Mouse (Mus musculus): ENCODE data around the gene Def6. TPM values are rescaled to one million over a fixed set of nuclear protein-coding genes. Genes with fewer than 3 reads are reported as not detected.

Gene Def6
- 2.7 and 3.5 TPM in 2 replicates for polyA plus RNA-seq (2014; fragmentation: Nextera tagmentation; extraction: Ambion mirVana)

GRCm38 (mm10) chr17:28207591-28208313 lies at the start of gene Def6:
Gene Def6 (plus strand): TSS chr17:28207778.
- peak; percentile 92 for ATAC-seq (ENCODE audit: low FRiP score, low TSS enrichment)
- 18% methylated on average over 26 of the region's 26 CpGs for WGBS
- H3K9ac ChIP-seq (ENCODE audit: low read depth, low read length): peak within 1 kb of the TSS; percentile 50
- peaks cover 17% of the 10 kb centered on the region for H3K36me3 ChIP-seq (ENCODE audit: control insufficient read depth, insufficient read depth, low read length)
- peak within 1 kb of the TSS; percentile 19 for H3K4me3 ChIP-seq (ENCODE audit: low read length)
- H3K4me2 ChIP-seq (replicated peaks; ENCODE audit: low read depth, low read length): peak within 1 kb of the TSS; percentile 43
- no peaks in the 10 kb centered on the region for H3K9me3 ChIP-seq (ENCODE audit: control insufficient read depth, low read length)
- peak within 1 kb of the TSS; percentile 84 for H3K27ac ChIP-seq (ENCODE audit: low read depth, low read length)
- H3K4me1 ChIP-seq (ENCODE audit: control insufficient read depth, insufficient read depth, low read length): peaks cover 16% of the 10 kb centered on the region
- H3K27me3 ChIP-seq (ENCODE audit: control insufficient read depth, insufficient read depth, low read length): no peaks in the 10 kb centered on the region

- Histone ChIP-seq H3K4me3 (ENCODE audit: low read length) (no peak overlapping the region), H3K27me3 (ENCODE audit: control insufficient read depth, insufficient read depth, low read length) (no peaks in the 10 kb centered on the region), H3K9me3 (ENCODE audit: control insufficient read depth, low read length) (no peaks in the 10 kb centered on the region), H3K4me1 (ENCODE audit: control insufficient read depth, insufficient read depth, low read length) (peaks cover 9% of the 10 kb centered on the region; the same call in 1 of the 2 replicates), H3K4me2 (replicated peaks; ENCODE audit: low read depth, low read length) (no peak overlapping the region), H3K9ac (ENCODE audit: low read depth, low read length) (no peak overlapping the region), H3K36me3 (ENCODE audit: control insufficient read depth, insufficient read depth, low read length) (peaks cover 39% of the 10 kb centered on the region; the same call in 1 of the 2 replicates), H3K27ac (ENCODE audit: low read depth, low read length) (no peak overlapping the region)
- WGBS: 18% methylated on average over 10 of the region's 10 CpGs
- no peak for ATAC-seq (ENCODE audit: low FRiP score, low TSS enrichment)
These were observed 47.2 kb upstream of the Def6 start for GRCm38 (mm10) chr17:28160361-28160760.

- 32% methylated on average over 11 of the region's 11 CpGs for WGBS
- Histone ChIP-seq H3K9ac (ENCODE audit: low read depth, low read length) (no peak overlapping the region), H3K4me2 (replicated peaks; ENCODE audit: low read depth, low read length) (no peak overlapping the region), H3K4me1 (ENCODE audit: control insufficient read depth, insufficient read depth, low read length) (peaks cover 9% of the 10 kb centered on the region; the same call in 1 of the 2 replicates), H3K27me3 (ENCODE audit: control insufficient read depth, insufficient read depth, low read length) (no peaks in the 10 kb centered on the region), H3K36me3 (ENCODE audit: control insufficient read depth, insufficient read depth, low read length) (peaks cover 43% of the 10 kb centered on the region; the same call in 1 of the 2 replicates), H3K4me3 (ENCODE audit: low read length) (no peak overlapping the region), H3K27ac (ENCODE audit: low read depth, low read length) (no peak overlapping the region), H3K9me3 (ENCODE audit: control insufficient read depth, low read length) (no peaks in the 10 kb centered on the region)
- no peak for ATAC-seq (ENCODE audit: low FRiP score, low TSS enrichment)
These were observed 46.2 kb upstream of the Def6 start for GRCm38 (mm10) chr17:28161310-28161881.

- H3K9me3 ChIP-seq (ENCODE audit: control insufficient read depth, low read length): no peaks in the 10 kb centered on the region
- H3K27ac ChIP-seq (ENCODE audit: low read depth, low read length): no peak overlapping the region
- H3K9ac ChIP-seq (ENCODE audit: low read depth, low read length): no peak overlapping the region
- H3K27me3 ChIP-seq (ENCODE audit: control insufficient read depth, insufficient read depth, low read length): no peaks in the 10 kb centered on the region
- peaks cover 52% of the 10 kb centered on the region; the same call in 1 of the 2 replicates for H3K36me3 ChIP-seq (ENCODE audit: control insufficient read depth, insufficient read depth, low read length)
- no peak overlapping the region for H3K4me3 ChIP-seq (ENCODE audit: low read length)
- peaks cover 9% of the 10 kb centered on the region; the same call in 1 of the 2 replicates for H3K4me1 ChIP-seq (ENCODE audit: control insufficient read depth, insufficient read depth, low read length)
- no peak overlapping the region for H3K4me2 ChIP-seq (replicated peaks; ENCODE audit: low read depth, low read length)
- ATAC-seq (ENCODE audit: low FRiP score, low TSS enrichment): peak; percentile 67
- 10% methylated on average over 6 of the region's 6 CpGs for WGBS
These were observed 43.9 kb upstream of the Def6 start for GRCm38 (mm10) chr17:28163666-28164065.

- no peak overlapping the region for H3K4me2 ChIP-seq (replicated peaks; ENCODE audit: low read depth, low read length)
- ATAC-seq (ENCODE audit: low FRiP score, low TSS enrichment): no peak
- peak overlapping the region; percentile 42; the same call in 1 of the 2 replicates for H3K27ac ChIP-seq (ENCODE audit: low read depth, low read length)
- no peak overlapping the region for H3K9ac ChIP-seq (ENCODE audit: low read depth, low read length)
- peaks cover 50% of the 10 kb centered on the region; the same call in 1 of the 2 replicates for H3K36me3 ChIP-seq (ENCODE audit: control insufficient read depth, insufficient read depth, low read length)
- H3K9me3 ChIP-seq (ENCODE audit: control insufficient read depth, low read length): no peaks in the 10 kb centered on the region
- no peak overlapping the region for H3K4me3 ChIP-seq (ENCODE audit: low read length)
- 63% methylated on average over 6 of the region's 6 CpGs for WGBS
- peaks cover 21% of the 10 kb centered on the region for H3K4me1 ChIP-seq (ENCODE audit: control insufficient read depth, insufficient read depth, low read length)
- H3K27me3 ChIP-seq (ENCODE audit: control insufficient read depth, insufficient read depth, low read length): no peaks in the 10 kb centered on the region
These were observed 36.9 kb upstream of the Def6 start for GRCm38 (mm10) chr17:28170460-28171305.

GRCm38 (mm10) chr17:28172690-28173089 lies 34.9 kb upstream of the Def6 start:
- peaks cover 32% of the 10 kb centered on the region; the same call in 1 of the 2 replicates for H3K36me3 ChIP-seq (ENCODE audit: control insufficient read depth, insufficient read depth, low read length)
- peak overlapping the region; percentile 44; the same call in 1 of the 2 replicates for H3K9ac ChIP-seq (ENCODE audit: low read depth, low read length)
- peaks cover 27% of the 10 kb centered on the region for H3K4me1 ChIP-seq (ENCODE audit: control insufficient read depth, insufficient read depth, low read length)
- no peaks in the 10 kb centered on the region for H3K9me3 ChIP-seq (ENCODE audit: control insufficient read depth, low read length)
- no peak for ATAC-seq (ENCODE audit: low FRiP score, low TSS enrichment)
- peak overlapping the region; percentile 39; the same call in 1 of the 2 replicates for H3K27ac ChIP-seq (ENCODE audit: low read depth, low read length)
- no peak overlapping the region for H3K4me3 ChIP-seq (ENCODE audit: low read length)
- 31% methylated on average over 9 of the region's 9 CpGs for WGBS
- no peak overlapping the region; the same call in 1 of the 2 replicates for H3K4me2 ChIP-seq (replicated peaks; ENCODE audit: low read depth, low read length)
- H3K27me3 ChIP-seq (ENCODE audit: control insufficient read depth, insufficient read depth, low read length): no peaks in the 10 kb centered on the region

GRCm38 (mm10) chr17:28176775-28177539 lies 30.6 kb upstream of the Def6 start, which contains the start of gene Zfp523:
Gene Zfp523 (plus strand): TSS chr17:28177129.
- Histone ChIP-seq H3K4me3 (ENCODE audit: low read length) (peak within 1 kb of the TSS; percentile 87), H3K9me3 (ENCODE audit: control insufficient read depth, low read length) (no peaks in the 10 kb centered on the region), H3K4me1 (ENCODE audit: control insufficient read depth, insufficient read depth, low read length) (peaks cover 29% of the 10 kb centered on the region), H3K27me3 (ENCODE audit: control insufficient read depth, insufficient read depth, low read length) (no peaks in the 10 kb centered on the region), H3K27ac (ENCODE audit: low read depth, low read length) (peak within 1 kb of the TSS; percentile 94), H3K9ac (ENCODE audit: low read depth, low read length) (peak within 1 kb of the TSS; percentile 97), H3K36me3 (ENCODE audit: control insufficient read depth, insufficient read depth, low read length) (peaks cover 4% of the 10 kb centered on the region; the same call in 1 of the 2 replicates), H3K4me2 (replicated peaks; ENCODE audit: low read depth, low read length) (peak within 1 kb of the TSS; percentile 94)
- ATAC-seq (ENCODE audit: low FRiP score, low TSS enrichment): peak; percentile 82
- under 1% methylated on average over 82 of the region's 82 CpGs for WGBS

- H3K9me3 ChIP-seq (ENCODE audit: control insufficient read depth, low read length): no peaks in the 10 kb centered on the region
These were observed 30.0 kb upstream of the Def6 start for GRCm38 (mm10) chr17:28177540-28178046.

More at GRCm38 (mm10) chr17:28177540-28178046, 30.0 kb upstream of the Def6 start:
- Histone ChIP-seq H3K27me3 (ENCODE audit: control insufficient read depth, insufficient read depth, low read length) (no peaks in the 10 kb centered on the region), H3K4me1 (ENCODE audit: control insufficient read depth, insufficient read depth, low read length) (peaks cover 25% of the 10 kb centered on the region), H3K4me2 (replicated peaks; ENCODE audit: low read depth, low read length) (peak overlapping the region; percentile 94), H3K27ac (ENCODE audit: low read depth, low read length) (peak overlapping the region; percentile 94), H3K36me3 (ENCODE audit: control insufficient read depth, insufficient read depth, low read length) (peaks cover 2% of the 10 kb centered on the region; the same call in 1 of the 2 replicates), H3K9ac (ENCODE audit: low read depth, low read length) (peak overlapping the region; percentile 97), H3K4me3 (ENCODE audit: low read length) (peak overlapping the region; percentile 87)
- ATAC-seq (ENCODE audit: low FRiP score, low TSS enrichment): peak; percentile 78
- 11% methylated on average over 11 of the region's 22 CpGs for WGBS
